Mouse (Mus musculus): ENCODE measurements around the gene Trpv1. TPM values are rescaled to one million over a fixed set of nuclear protein-coding genes. Genes with fewer than 3 reads are reported as not detected.

Trpv1 gene
- polyA plus RNA-seq, 1 experiment, result not detected

DNA sequence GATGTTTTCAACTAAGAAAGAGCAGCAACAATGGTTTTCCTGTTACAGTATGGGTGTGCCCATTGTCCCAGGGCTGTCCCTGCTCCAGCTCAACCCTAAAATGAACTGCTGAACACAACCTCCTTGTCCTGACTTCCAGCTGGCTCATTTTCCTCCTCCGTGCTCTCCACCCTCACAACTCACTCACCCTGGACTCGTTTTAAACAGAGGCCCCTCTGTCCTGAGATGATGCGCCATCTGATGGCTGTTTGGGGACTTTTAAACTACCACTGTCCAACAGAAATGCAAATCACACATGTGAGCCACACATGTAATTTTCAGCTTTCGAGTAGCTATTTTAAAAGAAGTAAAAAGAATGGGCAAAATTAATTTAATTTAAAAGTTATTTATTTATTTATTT lies 32.5 kb upstream of the Trpv1 start:
- no peak overlapping the region for H3K27ac ChIP-seq (ENCODE audit: insufficient read depth, low read length)
- TF ChIP-seq POLR2A (IDR thresholded peaks at IDR 0.05; ENCODE audit: low read depth, low read length), result no peak
- TF ChIP-seq CTCF (IDR thresholded peaks at IDR 0.05; ENCODE audit: borderline replicate concordance, insufficient read depth, low read length), result no peak

DNA sequence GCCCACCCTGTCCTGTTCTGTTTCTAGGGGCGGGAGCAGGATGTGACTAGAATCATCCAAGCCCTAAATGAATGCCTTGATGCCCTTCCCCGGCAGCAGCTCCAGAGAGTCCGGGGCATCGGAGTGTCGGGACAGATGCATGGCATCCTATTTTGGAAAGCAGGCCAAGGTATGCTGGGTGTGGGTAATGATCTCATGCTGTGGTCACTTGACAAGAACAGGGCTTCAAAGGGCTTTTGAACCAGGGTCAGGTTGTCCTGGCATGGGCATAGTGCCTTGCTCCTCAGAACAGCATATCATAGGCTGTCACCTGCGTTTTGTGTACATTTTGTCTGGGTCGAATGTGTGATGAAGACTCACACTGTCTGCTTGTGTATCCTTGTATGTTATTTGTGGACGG lies 30.2 kb upstream of the Trpv1 start:
- TF ChIP-seq CTCF (IDR thresholded peaks at IDR 0.05; ENCODE audit: borderline replicate concordance, insufficient read depth, low read length) (no peak), POLR2A (IDR thresholded peaks at IDR 0.05; ENCODE audit: low read depth, low read length) (no peak)
- Histone ChIP-seq H3K27ac (ENCODE audit: insufficient read depth, low read length) (no peak overlapping the region), H3K4me1 (ENCODE audit: control insufficient read depth, insufficient read depth, low read length) (no peaks in the 10 kb centered on the region), H3K4me3 (ENCODE audit: insufficient read depth, low read length) (no peak overlapping the region)

More for the DNA sequence above, 32.5 kb upstream of the Trpv1 start:
- H3K4me1 ChIP-seq (ENCODE audit: control insufficient read depth, insufficient read depth, low read length), result no peaks in the 10 kb centered on the region
- H3K4me3 ChIP-seq (ENCODE audit: insufficient read depth, low read length), result no peak overlapping the region

DNA sequence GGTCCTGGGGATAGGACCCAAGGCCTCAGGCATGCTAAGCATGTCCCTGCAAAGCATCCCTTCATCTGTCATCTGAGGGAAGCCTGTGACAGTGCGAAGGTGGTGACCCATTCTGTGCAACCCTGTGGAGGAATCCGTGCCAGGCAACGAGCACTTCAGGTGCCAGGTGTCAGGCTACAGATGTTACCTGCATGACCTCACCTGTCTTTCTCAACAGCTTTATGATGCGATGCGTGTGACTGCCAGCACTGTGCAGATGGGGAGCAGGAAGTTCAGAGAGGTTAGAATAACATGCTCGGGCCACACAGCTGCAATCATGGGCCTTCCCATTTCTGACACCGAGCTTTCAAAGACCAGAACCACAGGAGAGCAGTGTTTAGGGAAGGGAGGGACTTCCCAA lies 28.9 kb upstream of the Trpv1 start:
- Histone ChIP-seq H3K27ac (ENCODE audit: insufficient read depth, low read length) (no peak overlapping the region), H3K4me1 (ENCODE audit: control insufficient read depth, insufficient read depth, low read length) (no peaks in the 10 kb centered on the region), H3K4me3 (ENCODE audit: insufficient read depth, low read length) (no peak overlapping the region)
- TF ChIP-seq POLR2A (IDR thresholded peaks at IDR 0.05; ENCODE audit: low read depth, low read length) (no peak), CTCF (IDR thresholded peaks at IDR 0.05; ENCODE audit: borderline replicate concordance, insufficient read depth, low read length) (no peak)

DNA sequence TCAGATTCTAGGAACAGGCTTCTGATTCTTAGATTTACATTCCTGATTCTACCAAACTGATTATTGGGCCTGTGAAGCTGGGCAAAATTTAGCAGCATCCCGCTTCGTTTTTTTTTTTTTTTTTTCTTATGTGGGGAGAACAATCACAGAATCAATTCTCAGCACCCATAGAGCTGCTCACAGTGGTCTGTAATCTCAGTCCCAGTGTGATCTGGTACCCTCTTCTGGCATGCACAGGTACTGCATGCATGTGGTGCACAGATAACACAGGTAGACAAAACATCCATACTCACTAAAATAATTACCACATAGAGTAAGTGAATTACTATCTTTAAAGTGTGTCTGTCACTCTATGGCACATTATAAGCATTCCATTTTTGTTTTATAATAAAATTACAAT lies 26.5 kb upstream of the Trpv1 start:
- TF ChIP-seq POLR2A (IDR thresholded peaks at IDR 0.05; ENCODE audit: low read depth, low read length) (no peak), CTCF (IDR thresholded peaks at IDR 0.05; ENCODE audit: borderline replicate concordance, insufficient read depth, low read length) (no peak)
- Histone ChIP-seq H3K4me3 (ENCODE audit: insufficient read depth, low read length) (no peak overlapping the region), H3K4me1 (ENCODE audit: control insufficient read depth, insufficient read depth, low read length) (no peaks in the 10 kb centered on the region), H3K27ac (ENCODE audit: insufficient read depth, low read length) (no peak overlapping the region)

DNA sequence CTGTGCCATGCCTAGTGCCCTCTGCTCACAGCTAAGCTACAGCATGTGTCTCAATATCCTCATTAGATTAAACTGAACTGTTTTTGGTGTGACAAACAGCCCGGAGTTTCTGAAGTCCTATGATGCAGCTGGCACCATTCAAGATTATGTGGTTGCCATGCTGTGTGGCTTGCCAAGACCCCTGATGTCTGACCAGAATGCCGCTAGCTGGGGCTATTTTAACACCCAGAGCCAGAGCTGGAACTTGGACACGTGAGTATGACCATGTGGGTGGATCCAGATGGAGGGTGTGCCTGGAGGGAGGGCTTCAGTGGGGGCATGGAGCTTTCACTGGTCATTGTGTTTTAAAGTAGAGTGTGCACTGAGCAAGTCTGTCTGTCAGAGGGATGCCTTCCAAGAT lies 20.1 kb upstream of the Trpv1 start:
- TF ChIP-seq CTCF (IDR thresholded peaks at IDR 0.05; ENCODE audit: borderline replicate concordance, insufficient read depth, low read length) (no peak), POLR2A (IDR thresholded peaks at IDR 0.05; ENCODE audit: low read depth, low read length) (no peak)

DNA sequence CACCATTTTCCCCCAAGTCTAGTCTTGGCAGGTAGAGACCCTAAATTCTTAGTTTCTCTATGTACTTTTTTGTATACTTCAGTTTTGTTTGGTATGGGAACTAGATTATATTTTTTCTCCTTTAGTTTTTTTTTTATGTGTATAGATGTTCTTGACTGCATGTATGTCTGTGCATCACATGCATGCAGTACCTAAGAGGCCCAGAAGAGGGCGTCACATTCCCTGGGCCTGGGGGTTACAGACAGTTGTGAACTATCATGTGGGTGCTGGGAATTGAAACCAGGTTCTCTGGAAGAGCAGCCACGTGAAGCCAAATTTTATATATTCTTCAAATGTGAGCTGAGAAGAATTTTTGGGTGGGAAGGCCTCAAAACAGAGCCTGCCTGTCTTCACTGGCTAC lies 14.4 kb upstream of the Trpv1 start:
- H3K4me3 ChIP-seq (ENCODE audit: insufficient read depth, low read length), result no peak overlapping the region
- peaks cover 7% of the 10 kb centered on the region for H3K4me1 ChIP-seq (ENCODE audit: control insufficient read depth, insufficient read depth, low read length)
- H3K27ac ChIP-seq (ENCODE audit: insufficient read depth, low read length), result no peak overlapping the region
- TF ChIP-seq POLR2A (IDR thresholded peaks at IDR 0.05; ENCODE audit: low read depth, low read length), result no peak
- no peak for TF ChIP-seq CTCF (IDR thresholded peaks at IDR 0.05; ENCODE audit: borderline replicate concordance, insufficient read depth, low read length)

More for the DNA sequence above, 20.1 kb upstream of the Trpv1 start:
- Histone ChIP-seq H3K4me3 (ENCODE audit: insufficient read depth, low read length) (no peak overlapping the region), H3K4me1 (ENCODE audit: control insufficient read depth, insufficient read depth, low read length) (no peaks in the 10 kb centered on the region), H3K27ac (ENCODE audit: insufficient read depth, low read length) (no peak overlapping the region)

DNA sequence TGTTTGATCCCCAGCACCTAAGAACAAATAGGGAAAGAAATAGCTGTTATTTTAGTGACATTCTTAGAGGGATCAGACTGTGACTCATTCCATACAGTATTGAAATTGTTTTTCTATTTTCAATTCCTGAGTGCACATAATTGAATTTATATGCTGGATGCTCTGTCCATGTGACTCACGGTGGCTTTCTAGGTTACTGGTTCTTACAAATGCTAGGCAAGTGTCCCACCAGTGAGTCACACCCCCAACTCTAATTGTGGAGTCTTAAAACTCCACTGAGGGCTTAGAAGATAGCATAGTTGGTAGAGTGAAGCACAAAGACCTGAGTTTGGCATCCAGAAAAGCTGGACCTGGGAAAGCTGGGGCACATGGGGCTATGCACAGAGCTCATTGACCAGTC lies 13.4 kb upstream of the Trpv1 start:
- peak overlapping the region; percentile 87 for H3K27ac ChIP-seq (ENCODE audit: insufficient read depth, low read length)
- peaks cover 7% of the 10 kb centered on the region for H3K4me1 ChIP-seq (ENCODE audit: control insufficient read depth, insufficient read depth, low read length)
- TF ChIP-seq CTCF (IDR thresholded peaks at IDR 0.05; ENCODE audit: borderline replicate concordance, insufficient read depth, low read length) (no peak), POLR2A (IDR thresholded peaks at IDR 0.05; ENCODE audit: low read depth, low read length) (no peak)
- H3K4me3 ChIP-seq (ENCODE audit: insufficient read depth, low read length), result no peak overlapping the region

DNA sequence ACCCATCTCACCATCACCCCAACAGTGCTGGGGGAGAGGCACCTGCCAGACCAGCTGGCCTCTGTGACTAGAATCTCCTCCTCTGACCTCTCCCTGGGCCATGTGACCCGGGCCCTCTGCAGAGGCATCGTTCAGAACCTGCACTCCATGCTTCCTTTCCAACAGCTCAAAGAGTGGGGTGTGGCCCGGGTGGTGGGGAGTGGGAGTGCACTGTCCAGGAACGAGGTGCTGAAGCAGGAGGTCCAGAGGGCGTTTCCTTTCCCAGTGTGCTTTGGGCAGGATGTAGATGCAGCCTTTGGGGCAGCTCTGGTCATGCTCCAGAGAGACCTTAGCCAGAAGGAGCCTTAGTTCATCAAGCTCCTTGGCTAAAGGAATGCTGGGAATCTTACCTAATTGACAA lies 11.2 kb upstream of the Trpv1 start:
- Histone ChIP-seq H3K4me3 (ENCODE audit: insufficient read depth, low read length) (no peak overlapping the region), H3K4me1 (ENCODE audit: control insufficient read depth, insufficient read depth, low read length) (peaks cover 7% of the 10 kb centered on the region), H3K27ac (ENCODE audit: insufficient read depth, low read length) (no peak overlapping the region)
- TF ChIP-seq CTCF (IDR thresholded peaks at IDR 0.05; ENCODE audit: borderline replicate concordance, insufficient read depth, low read length) (no peak), POLR2A (IDR thresholded peaks at IDR 0.05; ENCODE audit: low read depth, low read length) (no peak)

DNA sequence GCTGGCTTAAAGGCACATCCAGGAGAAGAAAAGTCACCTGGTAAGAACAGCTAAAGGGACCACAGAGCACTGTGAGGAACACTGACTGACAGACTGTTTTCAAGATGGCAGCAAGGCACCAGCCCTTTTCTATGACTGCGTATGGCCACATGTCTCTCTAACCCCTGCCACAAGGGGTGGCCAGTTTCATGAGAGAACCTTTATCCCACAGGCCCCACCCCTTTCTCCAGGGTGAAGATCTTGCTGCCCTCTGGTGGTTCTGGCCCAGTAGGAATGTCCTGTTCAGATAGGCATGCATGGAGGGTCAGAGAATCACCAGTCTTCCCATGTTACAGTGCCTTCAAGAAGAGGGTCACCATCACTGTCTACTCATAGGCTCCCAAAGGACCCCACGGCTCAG lies 10.1 kb upstream of the Trpv1 start:
- no peak overlapping the region for H3K4me3 ChIP-seq (ENCODE audit: insufficient read depth, low read length)
- H3K4me1 ChIP-seq (ENCODE audit: control insufficient read depth, insufficient read depth, low read length), result peaks cover 7% of the 10 kb centered on the region
- no peak overlapping the region for H3K27ac ChIP-seq (ENCODE audit: insufficient read depth, low read length)
- TF ChIP-seq POLR2A (IDR thresholded peaks at IDR 0.05; ENCODE audit: low read depth, low read length), result no peak
- no peak for TF ChIP-seq CTCF (IDR thresholded peaks at IDR 0.05; ENCODE audit: borderline replicate concordance, insufficient read depth, low read length)

DNA sequence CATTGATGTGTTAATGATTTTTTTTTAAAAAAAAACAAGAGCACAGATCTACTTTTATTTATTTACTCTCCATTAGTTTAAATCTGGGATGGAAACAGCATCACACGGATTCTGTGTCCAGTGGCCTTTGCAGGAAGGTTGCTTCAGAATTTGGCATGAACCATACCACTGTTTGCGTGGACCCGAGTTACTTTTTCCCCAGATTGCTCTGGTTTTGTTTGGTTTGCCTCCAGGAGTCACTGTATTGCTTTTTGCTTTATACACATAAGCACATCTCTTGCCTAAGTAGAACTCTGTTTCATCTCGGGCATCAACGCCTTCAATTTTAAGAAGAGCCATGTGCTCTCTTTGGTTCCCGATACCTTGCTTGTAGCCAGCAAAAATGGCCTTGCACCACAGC lies 8.2 kb upstream of the Trpv1 start:
- Histone ChIP-seq H3K4me3 (ENCODE audit: insufficient read depth, low read length) (no peak overlapping the region), H3K27ac (ENCODE audit: insufficient read depth, low read length) (no peak overlapping the region), H3K4me1 (ENCODE audit: control insufficient read depth, insufficient read depth, low read length) (peaks cover 4% of the 10 kb centered on the region)
- TF ChIP-seq CTCF (IDR thresholded peaks at IDR 0.05; ENCODE audit: borderline replicate concordance, insufficient read depth, low read length), result no peak
- no peak for TF ChIP-seq POLR2A (IDR thresholded peaks at IDR 0.05; ENCODE audit: low read depth, low read length)

DNA sequence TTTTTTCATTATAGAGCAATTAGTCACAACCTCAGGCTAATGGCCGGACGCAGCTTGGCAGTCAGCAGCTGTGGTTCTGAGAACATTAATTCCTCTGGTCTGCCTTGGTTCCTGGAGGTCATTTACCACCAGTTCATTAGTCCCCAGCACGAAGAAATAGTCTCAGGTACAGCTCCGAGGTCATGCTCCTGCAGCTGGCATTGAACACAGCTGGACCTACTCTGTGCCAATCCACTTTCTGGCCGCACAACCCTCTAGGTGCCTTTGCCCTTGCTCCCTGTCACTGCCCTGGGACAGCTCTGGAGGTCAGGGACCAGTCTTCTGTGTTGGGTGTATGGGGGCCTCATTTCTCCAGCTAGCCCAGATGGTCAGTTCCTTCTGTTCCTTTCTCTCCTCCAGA lies 5.2 kb upstream of the Trpv1 start:
- no peak for TF ChIP-seq CTCF (IDR thresholded peaks at IDR 0.05; ENCODE audit: borderline replicate concordance, insufficient read depth, low read length)
- TF ChIP-seq POLR2A (IDR thresholded peaks at IDR 0.05; ENCODE audit: low read depth, low read length), result no peak
- Histone ChIP-seq H3K4me3 (ENCODE audit: insufficient read depth, low read length) (no peak overlapping the region), H3K27ac (ENCODE audit: insufficient read depth, low read length) (0 out of 2 replicates have a peak overlapping the region, but pooled peaks have one; percentile 4), H3K4me1 (ENCODE audit: control insufficient read depth, insufficient read depth, low read length) (no peaks in the 10 kb centered on the region)

All from embryonic fibroblast, embryonic 13.5 days (primary cell).